Comparison of ENCODE assay signal across 13 mouse cellular contexts in genomic region chr11:18370861-18371260, GRCm38 (mm10).
DNase-seq lines count a peak whose midpoint lies in the region; ATAC-seq and TF ChIP-seq lines count a peak whose summit lies in the region.
"Had no signal": no experiment of that assay in that cellular context is flagged by ENCODE, and none has a peak within 500 bp of the region (broad histone marks: within the 10 kb centered on the region; RNA-seq: fewer than 3 reads in every experiment).

No protein-coding gene starts in this region.

- WGBS in kidney, postnatal 0 days: 27% methylated on average over 3 of the region's 3 CpGs
- 26% methylated on average over 3 of the region's 3 CpGs for WGBS in kidney, embryonic 15.5 days
- 21% methylated on average over 3 of the region's 3 CpGs for WGBS in midbrain, postnatal 0 days
- 19% methylated on average over 3 of the region's 3 CpGs for WGBS in midbrain, embryonic 16.5 days

- no peaks in the 10 kb centered on the region for H3K36me3 ChIP-seq in kidney, postnatal 0 days (ENCODE audit: insufficient read depth, low read length)
- no peaks in the 10 kb centered on the region for H3K36me3 ChIP-seq in kidney, embryonic 15.5 days
- no peaks in the 10 kb centered on the region for H3K36me3 ChIP-seq in midbrain, postnatal 0 days (ENCODE audit: insufficient read depth, low read length)
- H3K36me3 ChIP-seq in midbrain, embryonic 16.5 days (ENCODE audit: control insufficient read depth, insufficient read depth, low read length): no peaks in the 10 kb centered on the region
- H3K36me3 ChIP-seq: forebrain, embryonic 10.5 days; limb, embryonic 15.5 days; neural tube, embryonic 12.5 days had no signal

- peak; percentile 49 for TF ChIP-seq CTCF in kidney, postnatal 0 days (IDR thresholded peaks at IDR 0.05; ENCODE audit: low read depth)
- TF ChIP-seq CTCF in midbrain, postnatal 0 days (IDR thresholded peaks at IDR 0.05): peak; percentile 39

- no peaks in the 10 kb centered on the region for H3K9me3 ChIP-seq in kidney, postnatal 0 days (replicated peaks; ENCODE audit: low read length)
- no peaks in the 10 kb centered on the region for H3K9me3 ChIP-seq in kidney, embryonic 15.5 days (replicated peaks)
- no peaks in the 10 kb centered on the region for H3K9me3 ChIP-seq in midbrain, postnatal 0 days (ENCODE audit: low read length)
- H3K9me3 ChIP-seq in midbrain, embryonic 16.5 days (replicated peaks; ENCODE audit: control insufficient read depth, low read length, poor library complexity, severe bottlenecking): no peaks in the 10 kb centered on the region
- H3K9me3 ChIP-seq: forebrain, embryonic 10.5 days; limb, embryonic 15.5 days; megakaryocyte, embryonic 14.5 days; neural tube, embryonic 12.5 days had no signal

- H3K27me3 ChIP-seq in kidney, postnatal 0 days (ENCODE audit: insufficient read depth, low read length): no peaks in the 10 kb centered on the region
- no peaks in the 10 kb centered on the region for H3K27me3 ChIP-seq in kidney, embryonic 15.5 days
- H3K27me3 ChIP-seq in midbrain, postnatal 0 days (ENCODE audit: insufficient read depth, low read length): no peaks in the 10 kb centered on the region
- H3K27me3 ChIP-seq in midbrain, embryonic 16.5 days (ENCODE audit: control insufficient read depth, insufficient read depth, low read depth, low read length): no peaks in the 10 kb centered on the region
- H3K27me3 ChIP-seq: limb, embryonic 15.5 days; megakaryocyte, embryonic 14.5 days; neural tube, embryonic 12.5 days had no signal

- no peak overlapping the region for H3K27ac ChIP-seq in kidney, postnatal 0 days
- H3K27ac ChIP-seq in kidney, embryonic 15.5 days: no peak overlapping the region
- H3K27ac ChIP-seq in midbrain, postnatal 0 days (ENCODE audit: low read depth, low read length): no peak overlapping the region
- H3K27ac ChIP-seq in midbrain, embryonic 16.5 days (ENCODE audit: low read length): no peak overlapping the region
- H3K27ac ChIP-seq: forebrain, embryonic 10.5 days; limb, embryonic 15.5 days; neural tube, embryonic 12.5 days had no signal

- no peak overlapping the region for H3K4me3 ChIP-seq in kidney, postnatal 0 days (replicated peaks; ENCODE audit: low read depth, low read length)
- H3K4me3 ChIP-seq in kidney, embryonic 15.5 days (replicated peaks): no peak overlapping the region
- H3K4me3 ChIP-seq in midbrain, postnatal 0 days (ENCODE audit: low read depth, low read length): no peak overlapping the region
- H3K4me3 ChIP-seq in midbrain, embryonic 16.5 days (ENCODE audit: low read depth, low read length): no peak overlapping the region
- H3K4me3 ChIP-seq: forebrain, embryonic 10.5 days; limb, embryonic 15.5 days; megakaryocyte, embryonic 14.5 days; neural tube, embryonic 12.5 days had no signal

- no peak for ATAC-seq in kidney, postnatal 0 days (replicated peaks; ENCODE audit: low FRiP score, low read depth)
- ATAC-seq in kidney, embryonic 15.5 days (replicated peaks; ENCODE audit: low FRiP score): no peak
- ATAC-seq in midbrain, postnatal 0 days (ENCODE audit: low FRiP score): no peak
- ATAC-seq in midbrain, embryonic 16.5 days: no peak

- no peak overlapping the region for H3K9ac ChIP-seq in kidney, postnatal 0 days (ENCODE audit: low read depth, low read length)
- H3K9ac ChIP-seq in kidney, embryonic 15.5 days: no peak overlapping the region
- no peak overlapping the region for H3K9ac ChIP-seq in midbrain, postnatal 0 days (replicated peaks; ENCODE audit: low read length, poor library complexity, severe bottlenecking)
- H3K9ac ChIP-seq in midbrain, embryonic 16.5 days (ENCODE audit: low read depth, low read length): no peak overlapping the region
- H3K9ac ChIP-seq: limb, embryonic 15.5 days; neural tube, embryonic 12.5 days had no signal

- no peak overlapping the region for H3K4me2 ChIP-seq in kidney, postnatal 0 days (ENCODE audit: low read length)
- no peak overlapping the region for H3K4me2 ChIP-seq in kidney, embryonic 15.5 days
- H3K4me2 ChIP-seq in midbrain, postnatal 0 days (ENCODE audit: low read depth, low read length, poor library complexity, severe bottlenecking): no peak overlapping the region
- no peak overlapping the region for H3K4me2 ChIP-seq in midbrain, embryonic 16.5 days (ENCODE audit: low read length)
- H3K4me2 ChIP-seq: limb, embryonic 15.5 days; neural tube, embryonic 12.5 days had no signal

- DNase-seq in kidney, postnatal 0 days (ENCODE audit: low spot score): no peak
- peak; percentile 29 for DNase-seq in midbrain, postnatal 0 days (ENCODE audit: low spot score)
- DNase-seq in ZHBTc4 (ENCODE audit: low read depth, low spot score): peak; percentile 68
- peak; percentile 15 for DNase-seq in retina, postnatal 1 day
- DNase-seq in heart, adult 11 months: no peak
- DNase-seq: gastrocnemius, postnatal 10 days; right cerebral cortex, adult 18-20 months had no signal

- no peaks in the 10 kb centered on the region for H3K4me1 ChIP-seq in kidney, postnatal 0 days (replicated peaks; ENCODE audit: insufficient read depth, low read length)
- H3K4me1 ChIP-seq in kidney, embryonic 15.5 days: peaks cover 8% of the 10 kb centered on the region; the same call in 1 of the 2 replicates
- no peaks in the 10 kb centered on the region for H3K4me1 ChIP-seq in midbrain, postnatal 0 days (ENCODE audit: insufficient read depth, low read length)
- no peaks in the 10 kb centered on the region for H3K4me1 ChIP-seq in midbrain, embryonic 16.5 days (ENCODE audit: control insufficient read depth, insufficient read depth, low read length)
- H3K4me1 ChIP-seq: limb, embryonic 15.5 days; megakaryocyte, embryonic 14.5 days had no signal

Comparison
In these comparisons a context has a peak if more than half of its experiments do, and no peak if none do; other contexts are left out.
1. DNase-seq: peak in midbrain, postnatal 0 days (single experiment), ZHBTc4 (single experiment) and retina, postnatal 1 day (single experiment); none in kidney, postnatal 0 days (single experiment) and heart, adult 11 months (single experiment).